7 mouse cellular contexts compared by ENCODE assay signal in the genomic region with DNA sequence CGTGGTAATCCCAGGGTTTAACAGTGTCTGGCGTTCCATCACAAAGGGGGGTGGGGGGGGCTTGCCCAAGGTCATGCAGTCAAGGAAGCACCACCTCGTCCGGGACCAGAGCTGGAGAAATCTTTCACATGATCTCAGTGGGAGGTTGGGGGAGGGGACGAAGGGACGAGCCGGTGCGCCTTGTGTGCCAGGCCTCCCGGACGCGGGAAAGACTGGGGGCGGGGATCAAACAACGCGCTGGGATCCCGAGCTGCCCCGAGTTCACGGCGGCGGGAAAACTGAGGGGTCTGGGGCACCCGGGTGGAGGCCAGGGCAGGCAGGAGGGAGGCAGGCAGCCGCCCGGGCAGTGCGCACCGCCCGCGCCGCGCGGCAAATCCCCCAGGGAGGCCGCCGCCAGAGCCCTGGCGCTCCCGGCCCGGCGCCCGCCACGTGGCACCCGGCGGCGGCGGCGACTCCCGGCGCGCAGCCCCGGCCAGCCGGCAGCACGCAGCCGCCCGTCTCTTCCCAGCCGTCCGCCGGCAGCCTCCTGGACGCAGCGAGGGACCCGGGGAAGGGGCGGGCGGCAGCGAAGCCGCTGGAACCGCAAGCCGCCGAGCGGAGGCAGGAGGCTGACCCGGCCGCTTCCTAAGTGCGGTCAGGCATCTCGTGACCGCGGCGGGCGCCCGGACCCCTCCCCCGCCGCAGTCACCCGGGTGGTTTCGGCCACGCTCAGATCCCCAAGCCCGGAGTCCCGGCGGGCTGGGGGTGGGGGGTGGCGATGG. TPM values are rescaled to one million over a fixed set of nuclear protein-coding genes. Genes with fewer than 3 reads are reported as not detected.
A peak's percentile ranks its signal among the peaks of the same experiment; 100 is the strongest.
DNase-seq lines count a peak whose midpoint lies in the region; ATAC-seq and TF ChIP-seq lines count a peak whose summit lies in the region.

No protein-coding gene starts in this region.

- peak overlapping the region; percentile 99 for H3K4me2 ChIP-seq in forebrain, embryonic 12.5 days

- H3K27me3 ChIP-seq in G1E (ENCODE audit: insufficient read depth, low read length), result peaks cover 28% of the 10 kb centered on the region
- peaks cover 45% of the 10 kb centered on the region for H3K27me3 ChIP-seq in forebrain, embryonic 12.5 days
- H3K27me3 ChIP-seq in small intestine, adult 2 months (ENCODE audit: control insufficient read depth, insufficient read depth, low read length), result no peaks in the 10 kb centered on the region

- H3K9me3 ChIP-seq in G1E (replicated peaks), result no peaks in the 10 kb centered on the region
- no peaks in the 10 kb centered on the region for H3K9me3 ChIP-seq in forebrain, embryonic 12.5 days

- H3K4me1 ChIP-seq in G1E (ENCODE audit: insufficient read depth, low read depth, low read length), result peaks cover 78% of the 10 kb centered on the region
- H3K4me1 ChIP-seq in forebrain, embryonic 12.5 days, result peaks cover 74% of the 10 kb centered on the region
- peaks cover 11% of the 10 kb centered on the region for H3K4me1 ChIP-seq in small intestine, adult 2 months (ENCODE audit: control insufficient read depth, insufficient read depth, insufficient read length, low read length)

- peaks cover 13% of the 10 kb centered on the region for H3K36me3 ChIP-seq in G1E (replicated peaks)
- no peaks in the 10 kb centered on the region for H3K36me3 ChIP-seq in forebrain, embryonic 12.5 days (replicated peaks)
- H3K36me3 ChIP-seq in small intestine, adult 2 months (ENCODE audit: control insufficient read depth, insufficient read depth, low read length), result peaks cover 7% of the 10 kb centered on the region

- intact Hi-C loops in heart, postnatal 25 days (cut with DNase I), result loop anchor here (5.0 kb wide), 1 partner anchor 181 kb away; no protein-coding TSS in a partner anchor

- peak; percentile 8; the same call in 1 of the 2 replicates for TF ChIP-seq POLR2A in small intestine, adult 2 months (IDR thresholded peaks at IDR 0.05; ENCODE audit: low read depth, low read length)

- peak overlapping the region; percentile 77 for H3K9ac ChIP-seq in forebrain, embryonic 12.5 days

- peak overlapping the region; percentile 74 for H3K4me3 ChIP-seq in G1E (ENCODE audit: low read depth, low read length)
- peak overlapping the region; percentile 70 for H3K4me3 ChIP-seq in forebrain, embryonic 12.5 days (replicated peaks)
- H3K4me3 ChIP-seq in small intestine, adult 2 months (ENCODE audit: low read depth, low read length), result peak overlapping the region; percentile 76

- peak; percentile 77 for DNase-seq in G1E (ENCODE audit: low spot score)
- peak; percentile 76 to 87 for DNase-seq in adrenal gland, postnatal 36 days
- DNase-seq in heart, postnatal 25 days (ENCODE audit: low spot score), result peak; percentile 62
- DNase-seq in layer of hippocampus, postnatal 14 days (ENCODE audit: low spot score in 2 of 2), result peak; percentile 47 to 56
- peak; percentile 88 for DNase-seq in lung, postnatal 36 days

- TF ChIP-seq CTCF in G1E (IDR thresholded peaks at IDR 0.05; ENCODE audit: low read depth, low read length), result no peak
- no peak for TF ChIP-seq CTCF in small intestine, adult 2 months (IDR thresholded peaks at IDR 0.05; ENCODE audit: extremely low read depth, insufficient read length, insufficient replicate concordance, low read depth, low read length)

- no peak for ATAC-seq in G1E (ENCODE audit: extremely low read depth, insufficient number of reproducible peaks, low FRiP score, poor library complexity, severe bottlenecking)
- ATAC-seq in forebrain, embryonic 12.5 days (ENCODE audit: low FRiP score), result peak; percentile 31

- WGBS in forebrain, embryonic 12.5 days, result under 1% methylated on average over 74 of the region's 82 CpGs
- 2% methylated on average over 76 of the region's 82 CpGs for WGBS in small intestine, adult 2 months

- H3K27ac ChIP-seq in forebrain, embryonic 12.5 days, result peak overlapping the region; percentile 95
- H3K27ac ChIP-seq in small intestine, adult 2 months (ENCODE audit: insufficient read depth, low read depth, low read length), result peak overlapping the region; percentile 81

RNA-seq across cellular contexts. Expression of a gene that starts 0.9 kb away (rescaled TPM):
- total RNA-seq in G1E (2014; fragmentation: Nextera tagmentation) (56.9 and 58.8 TPM in 2 replicates), G1E (2017) (80.3 and 80.7 TPM in 2 replicates)
- polyA plus RNA-seq in G1E (2012), result 58.2 and 71.0 TPM in 2 replicates
- 10 to 100 TPM; 19.2 to 26.1 TPM for total RNA-seq in adrenal gland, postnatal 36 days (2021)
- 60.2 and 62.6 TPM in 2 replicates for polyA plus RNA-seq in forebrain, embryonic 12.5 days (2016; fragmentation: Nextera tagmentation; extraction: Ambion mirVana)
- total RNA-seq in heart, postnatal 25 days (2021), result 10 to 100 TPM; 24.0 to 27.4 TPM
- 10 to 100 TPM; 12.8 to 18.6 TPM for total RNA-seq in layer of hippocampus, postnatal 14 days (2021)
- polyA plus RNA-seq in small intestine, adult 2 months (2012; rRNA removed), result 135 and 295 TPM in 2 replicates
